Mouse (Mus musculus) left cerebral cortex, postnatal 25 days (tissue): Measurements from ENCODE around the gene Rnf227. TPM values are rescaled to one million over a fixed set of nuclear protein-coding genes. Genes with fewer than 3 reads are reported as not detected.
A peak's percentile ranks its signal among the peaks of the same experiment; 100 is the strongest.

Experiments
- DNase-seq, 2 experiments: peaks; one replicate each; pipeline ENCODE4 v3.0.0; 2022; ENCODE audit warnings: low spot score in 2 of 2, mixed read lengths in 1 of 2
- intact Hi-C: fragments of 180-260 bp; cut with DNase I; formaldehyde crosslinking; loops from one replicate; pipeline ENCODE4 v1.15.1; 2025
- total RNA-seq, 2 experiments: library from RNA; stranded (reverse); gene quantifications; 2 replicates each; pipeline ENCODE4 v1.2.3; 2021

Gene Rnf227
- total RNA-seq, 2 experiments from 2014 or later: 141 to 143 TPM

DNA sequence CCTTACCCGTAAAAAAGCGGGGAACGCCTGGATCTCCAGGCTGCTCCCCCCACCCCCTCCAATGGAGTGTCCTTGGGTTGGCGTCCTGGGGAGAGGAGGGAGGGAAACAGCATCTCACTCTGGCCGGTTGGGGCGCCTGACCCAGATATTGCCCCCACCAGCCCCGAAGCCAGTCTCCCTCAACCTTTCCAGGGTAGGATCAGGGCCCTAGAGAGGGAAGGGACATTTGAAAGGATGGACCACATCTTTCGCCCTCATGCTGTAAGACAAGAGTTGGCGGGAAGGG, 13.2 kb upstream of the Rnf227 start:
- intact Hi-C loops: no loop called here
- no peak for DNase-seq

DNA sequence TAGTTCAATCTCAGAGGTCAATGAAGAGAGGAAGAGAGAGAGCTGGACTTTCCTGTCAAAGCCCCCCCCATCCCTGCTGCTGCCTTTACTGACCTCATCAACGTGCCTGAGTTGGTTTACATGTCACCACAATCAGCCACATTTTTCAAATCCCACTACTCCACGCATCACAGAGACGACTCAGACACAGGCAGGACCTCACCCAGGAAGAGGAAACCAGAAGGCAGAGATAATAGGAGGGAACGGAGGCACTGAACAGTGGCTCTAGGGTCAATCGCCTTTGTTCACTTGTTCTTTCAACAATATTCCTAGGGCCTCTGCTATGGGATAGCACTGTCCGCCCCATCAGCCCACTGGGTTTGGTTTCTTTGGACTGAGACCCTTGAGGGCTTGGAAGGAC, 12.6 kb upstream of the Rnf227 start:
- no peak for DNase-seq
- intact Hi-C loops: no loop called here

- no peak for DNase-seq
- intact Hi-C loops: no loop called here
These were observed 11.7 kb upstream of the Rnf227 start for GRCm38 (mm10) chr11:69328517-69328916.

DNA sequence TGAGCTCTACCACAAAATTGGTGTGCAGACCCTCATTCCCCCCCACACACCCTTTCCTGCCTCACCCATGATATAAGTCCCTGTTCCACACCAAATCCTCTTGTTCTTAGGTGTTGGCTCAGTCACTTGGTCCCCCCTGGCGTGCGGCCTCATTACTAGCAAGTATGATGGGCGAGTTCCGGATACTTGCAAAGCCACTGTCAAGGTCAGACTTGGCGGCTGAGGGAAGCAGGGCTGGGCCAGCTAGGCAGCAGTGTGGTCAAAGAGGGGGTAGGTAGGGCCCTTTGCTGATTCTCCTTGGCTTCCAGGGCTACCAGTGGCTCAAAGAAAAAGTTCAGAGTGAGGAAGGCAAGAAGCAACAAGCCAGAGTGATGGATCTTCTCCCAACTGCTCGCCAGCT, 9.1 kb upstream of the Rnf227 start:
- intact Hi-C loops: no loop called here
- DNase-seq: no peak

- DNase-seq: peak; percentile 75 to 84
- intact Hi-C loops: no loop called here
These were observed 8.3 kb upstream of the Rnf227 start for GRCm38 (mm10) chr11:69331929-69332405.

GRCm38 (mm10) chr11:69332713-69333253, 7.5 kb upstream of the Rnf227 start:
- intact Hi-C loops: no loop called here
- DNase-seq: no peak

DNA sequence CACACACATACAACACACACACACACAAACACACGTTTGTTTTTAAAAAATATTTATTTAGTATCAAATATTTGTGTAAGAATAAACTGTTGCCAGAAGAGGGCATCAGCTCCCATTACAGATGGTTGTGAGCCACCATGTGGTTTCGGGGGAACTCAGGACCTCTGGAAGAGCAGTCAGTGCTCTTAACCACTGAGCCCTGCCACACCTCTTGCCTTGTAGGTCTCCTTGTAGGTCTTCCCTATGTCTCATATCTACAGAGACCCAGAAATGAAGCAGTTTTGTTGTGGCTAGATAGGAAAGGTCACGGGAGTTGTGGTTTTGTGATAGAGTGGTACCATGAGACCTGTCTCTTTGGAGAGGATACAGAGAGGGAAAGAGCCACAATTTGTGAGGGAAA, 6.3 kb upstream of the Rnf227 start:
- DNase-seq: no peak
- intact Hi-C loops: no loop called here

GRCm38 (mm10) chr11:69334796-69335195, 5.5 kb upstream of the Rnf227 start:
- intact Hi-C loops: no loop called here
- DNase-seq: no peak

DNA sequence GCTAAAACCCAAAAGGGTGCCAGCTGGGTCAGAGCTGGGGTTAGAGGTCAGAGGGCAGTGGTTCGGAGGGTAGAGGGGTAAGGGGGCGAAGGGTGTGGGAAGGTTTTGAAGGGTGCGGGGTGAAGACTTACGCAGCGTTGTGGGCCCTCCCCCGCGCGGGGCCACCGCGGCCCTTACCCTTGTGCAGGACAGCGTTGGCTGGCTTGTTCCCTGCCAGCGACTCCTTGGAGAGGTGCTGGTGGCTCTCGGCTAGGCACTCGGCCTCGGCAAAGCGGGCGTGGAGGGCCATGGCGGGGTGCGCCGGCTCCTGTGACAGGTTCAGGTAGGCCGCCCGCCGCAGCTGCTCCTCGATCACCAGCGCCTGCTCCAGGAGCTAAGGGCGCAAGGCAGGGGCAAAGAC, 6.2 kb downstream of the Rnf227 start:
- no peak for DNase-seq
- intact Hi-C loops: no loop called here

- DNase-seq: no peak
- intact Hi-C loops: no loop called here
These were observed 16.3 kb downstream of the Rnf227 start for GRCm38 (mm10) chr11:69356544-69356943.

DNA sequence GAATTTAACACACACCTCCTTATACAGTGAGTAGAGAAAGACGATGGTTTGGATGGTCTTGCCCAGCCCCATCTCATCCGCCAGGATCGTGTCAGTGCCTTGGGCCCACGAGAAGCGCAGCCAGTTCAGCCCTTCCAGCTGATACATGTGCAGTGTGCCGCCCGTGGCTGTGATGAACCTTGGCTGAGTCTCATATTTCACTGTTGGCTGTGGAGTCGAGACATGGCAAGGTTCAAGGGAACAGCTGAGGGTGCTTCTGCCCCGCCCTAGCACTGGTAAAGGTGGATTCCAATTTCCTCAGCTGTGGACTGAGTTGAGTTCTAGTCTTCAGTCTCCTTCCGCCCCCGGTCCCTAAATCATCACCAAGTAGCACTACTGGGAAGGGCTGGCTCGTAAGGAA, 17.4 kb downstream of the Rnf227 start:
- no peak for DNase-seq
- intact Hi-C loops: no loop called here

DNA sequence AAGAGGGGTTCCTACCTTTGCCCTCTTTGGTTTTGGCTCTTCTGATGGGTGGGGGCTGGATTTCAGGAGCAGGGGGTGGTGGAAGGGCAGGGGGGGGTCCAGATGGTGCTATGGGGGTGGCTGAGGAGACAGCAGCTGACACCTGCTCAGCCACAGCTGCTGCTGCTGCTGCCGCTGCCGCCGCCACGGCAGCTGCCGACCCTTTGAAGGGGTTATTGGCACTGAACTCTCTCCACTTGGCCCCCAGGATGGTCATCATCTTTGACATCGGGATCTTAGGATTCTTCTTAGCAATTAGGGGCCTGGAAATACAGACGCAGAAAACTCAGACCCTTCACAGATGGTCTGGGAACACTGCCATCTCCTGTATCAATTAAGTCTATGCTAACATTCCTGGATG, 21.8 kb downstream of the Rnf227 start:
- intact Hi-C loops: no loop called here
- DNase-seq: no peak

DNA sequence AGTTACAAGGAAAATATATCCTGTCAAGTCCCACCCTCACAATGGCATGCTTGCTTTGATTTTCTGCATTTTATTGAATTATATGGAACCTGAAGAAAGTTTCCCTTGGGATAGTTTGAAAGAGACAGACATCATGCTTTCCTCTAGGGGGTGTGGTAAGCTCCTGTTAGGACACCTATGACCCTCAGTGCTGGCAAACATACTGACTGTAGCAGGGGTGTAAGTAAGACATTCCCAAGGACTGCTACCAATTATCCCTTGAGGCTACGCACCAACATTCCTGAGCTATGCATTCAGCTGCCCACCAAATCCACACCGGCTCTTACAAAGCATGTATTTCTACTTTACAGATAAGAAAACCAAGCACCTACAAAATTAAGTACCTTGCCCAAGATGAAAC, 22.2 kb downstream of the Rnf227 start:
- intact Hi-C loops: no loop called here
- no peak for DNase-seq

- DNase-seq: no peak
- intact Hi-C loops: no loop called here
These were observed 24.1 kb downstream of the Rnf227 start for GRCm38 (mm10) chr11:69364376-69364775.

- intact Hi-C loops: loop anchor here (5.0 kb wide), 2 partner anchors 43 to 268 kb away; partner anchors contain the start of genes Cntrob, Per1 and Trappc1
These were observed 24.6 kb downstream of the Rnf227 start for GRCm38 (mm10) chr11:69364910-69365309.

DNA sequence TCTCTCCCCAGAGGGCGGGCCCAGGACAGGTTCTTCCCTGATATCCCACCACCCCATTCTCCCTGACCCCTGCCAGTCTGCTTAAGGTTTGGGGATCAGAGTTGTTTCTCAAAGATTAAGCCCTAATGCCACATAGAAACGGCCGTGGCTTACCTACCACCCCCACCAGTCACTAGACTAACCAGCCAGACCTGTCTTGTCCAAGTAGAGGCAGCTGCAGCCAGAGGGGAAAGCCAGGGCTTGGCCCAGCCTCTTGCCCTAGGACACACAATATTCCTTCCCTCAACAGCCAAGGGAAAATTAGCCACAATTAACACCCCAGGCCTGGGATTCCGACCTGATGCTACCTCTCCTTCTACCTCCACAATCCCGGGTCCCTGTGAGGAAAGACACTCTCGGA, 25.5 kb downstream of the Rnf227 start:
- intact Hi-C loops: loop anchor here (2.0 to 5.0 kb wide), 3 partner anchors 43 to 268 kb away; partner anchors contain the start of genes Cntrob, Per1 and Trappc1
- DNase-seq: no peak

More at GRCm38 (mm10) chr11:69364910-69365309, 24.6 kb downstream of the Rnf227 start:
- peak; percentile 84 to 91 for DNase-seq

- intact Hi-C loops: loop anchor here (2.0 to 5.0 kb wide), 3 partner anchors 44 to 269 kb away; partner anchors contain the start of genes Cntrob, Per1 and Trappc1
- peak; percentile 95 to 99 for DNase-seq
These were observed 26.0 kb downstream of the Rnf227 start for GRCm38 (mm10) chr11:69366157-69366854.

DNA sequence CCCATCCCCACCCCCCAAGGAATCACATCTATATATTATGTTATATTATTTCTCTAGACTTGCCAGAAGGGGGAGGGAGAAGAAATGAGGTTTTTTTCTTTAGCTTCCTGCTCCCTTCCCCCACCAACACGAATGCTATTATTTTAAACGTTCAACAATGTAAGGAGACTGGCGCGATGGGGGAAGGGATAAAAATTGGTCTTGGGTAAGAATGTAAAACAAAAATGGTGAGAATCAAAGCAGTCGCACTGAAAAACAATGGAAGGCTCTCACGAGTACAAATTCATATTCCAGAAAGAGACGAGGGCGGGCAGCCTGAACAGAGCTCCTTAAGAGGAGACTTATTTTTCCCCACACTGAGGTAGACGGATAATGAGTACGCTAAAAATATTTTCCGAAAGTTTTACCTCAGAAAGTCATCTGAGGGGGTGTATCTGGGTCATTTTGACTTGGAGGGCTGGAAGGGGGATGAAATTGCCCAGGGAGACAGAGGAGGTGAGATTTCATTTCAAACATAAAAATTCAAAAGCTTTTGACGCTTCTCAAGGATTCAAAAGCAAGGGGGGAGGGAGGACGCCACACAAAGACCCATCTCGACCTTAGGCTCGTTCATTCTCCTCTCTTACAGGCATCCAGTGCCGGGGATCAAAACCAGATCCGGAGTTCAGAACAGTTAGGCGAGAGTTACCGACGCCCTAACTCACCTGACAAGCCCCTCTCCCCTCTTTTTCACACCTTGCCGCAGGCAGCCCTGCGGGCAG, 26.8 kb downstream of the Rnf227 start:
- DNase-seq: peak; percentile 47 to 69
- intact Hi-C loops: loop anchor here (2.0 to 5.0 kb wide), 3 partner anchors 45 to 270 kb away; partner anchors contain the start of genes Cntrob, Per1 and Trappc1

DNA sequence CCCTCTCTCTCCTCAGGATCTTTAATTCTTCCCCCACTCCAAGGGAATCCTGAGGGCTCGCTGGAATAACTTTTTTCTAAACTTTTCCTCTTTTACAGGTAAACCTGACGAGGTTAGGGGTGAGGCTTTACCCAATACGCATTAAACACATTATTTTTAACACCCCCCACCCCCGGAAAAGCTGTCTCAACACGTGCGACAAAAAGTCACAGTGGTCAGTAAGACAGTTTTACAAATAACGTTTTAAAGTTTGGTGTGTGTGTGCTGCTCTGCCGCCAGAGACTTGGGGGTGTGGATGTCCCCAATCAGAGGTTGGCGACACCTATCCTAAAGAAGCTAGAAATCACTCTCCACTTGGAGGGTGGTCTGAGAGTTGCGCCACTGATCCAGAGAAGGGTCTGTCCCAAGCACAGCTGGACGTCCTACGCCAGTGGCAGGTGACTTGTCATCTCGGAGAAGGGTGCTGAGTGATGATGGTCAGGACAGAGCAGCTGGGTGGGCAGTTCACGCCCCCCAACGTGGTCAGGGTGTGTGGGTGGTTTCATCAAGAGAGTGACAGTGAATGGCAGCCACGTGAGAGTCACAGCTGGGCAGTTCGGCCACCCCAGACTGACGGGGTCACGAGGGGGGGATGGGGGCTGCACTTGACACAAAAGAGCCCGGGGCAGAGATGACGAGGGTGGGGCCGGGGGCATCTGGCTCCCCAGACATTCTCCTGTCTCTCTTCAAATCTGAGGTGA, 27.5 kb downstream of the Rnf227 start:
- intact Hi-C loops: loop anchor here (2.0 to 5.0 kb wide), 3 partner anchors 45 to 270 kb away; partner anchors contain the start of genes Cntrob, Per1 and Trappc1

More for the DNA sequence above, 27.5 kb downstream of the Rnf227 start:
- DNase-seq: no peak
